Mouse (Mus musculus) myocyte (in vitro differentiated cells): ENCODE data around the gene Sphkap. TPM values are rescaled to one million over a fixed set of nuclear protein-coding genes. Genes with fewer than 3 reads are reported as not detected.

Experiments used
- H3K27me3 ChIP-seq: one replicate; pipeline ENCODE4 v1.6.1; 2011; ENCODE audit not compliant: control insufficient read depth, insufficient read depth, insufficient read length
- H3K36me3 ChIP-seq: one replicate; pipeline ENCODE4 v1.6.1; 2011; ENCODE audit not compliant: control insufficient read depth, insufficient read depth
- H3K4me2 ChIP-seq: one replicate; pipeline ENCODE4 v1.6.1; 2011; ENCODE audit warnings: low read depth, control low read depth
- H3K4me3 ChIP-seq: one replicate; pipeline ENCODE4 v1.5.1; 2011; ENCODE audit warnings: mild to moderate bottlenecking, control low read depth, moderate library complexity
- H3K79me2 ChIP-seq: one replicate; pipeline ENCODE4 v1.6.1; 2011; ENCODE audit not compliant: control insufficient read depth, insufficient read depth
- H3ac ChIP-seq: one replicate; pipeline ENCODE4 v1.6.1; 2011; ENCODE audit not compliant: control insufficient read depth, insufficient read length
- CEBPB ChIP-seq: IDR thresholded peaks from 2 replicates; pipeline ENCODE4 v1.6.1; 2011; ENCODE audit warnings: mild to moderate bottlenecking, moderate library complexity; ENCODE audit not compliant: poor library complexity, insufficient read depth, severe bottlenecking
- E2F4 ChIP-seq: IDR thresholded peaks from one replicate; pipeline ENCODE4 v1.6.1; 2011; ENCODE audit warnings: mild to moderate bottlenecking, control low read depth, moderate library complexity; ENCODE audit not compliant: insufficient read depth
- MAX ChIP-seq: IDR thresholded peaks from one replicate; pipeline ENCODE4 v1.6.1; 2011; ENCODE audit warnings: low read depth, mild to moderate bottlenecking, control low read depth
- MYOD1 ChIP-seq, 3 experiments: IDR thresholded peaks; one replicate each; pipeline ENCODE4 v1.6.1; 2011; ENCODE audit warnings: control low read depth in 2 of 3, low read depth in 2 of 3, mild to moderate bottlenecking in 2 of 3, moderate library complexity in 1 of 3; ENCODE audit not compliant: insufficient read length in 2 of 3, control insufficient read depth in 1 of 3
- MYOG ChIP-seq, 3 experiments: IDR thresholded peaks; one replicate each; pipeline ENCODE4 v1.6.1; 2011; ENCODE audit warnings: control low read depth in 2 of 3, low read depth in 2 of 3, mild to moderate bottlenecking in 2 of 3; ENCODE audit not compliant: insufficient read length in 2 of 3, control insufficient read depth in 1 of 3, insufficient read depth in 1 of 3
- POLR2A ChIP-seq: IDR thresholded peaks from one replicate; pipeline ENCODE4 v1.6.1; 2011; ENCODE audit warnings: low read depth, mild to moderate bottlenecking, control low read depth, moderate library complexity; ENCODE audit not compliant: insufficient read length
- POLR2AphosphoS2 ChIP-seq: IDR thresholded peaks from one replicate; pipeline ENCODE4 v1.6.1; 2011; ENCODE audit warnings: low read depth, control low read depth; ENCODE audit not compliant: insufficient read length
- REST ChIP-seq: IDR thresholded peaks from one replicate; pipeline ENCODE4 v1.6.1; 2011; ENCODE audit warnings: mild to moderate bottlenecking, control low read depth, moderate library complexity; ENCODE audit not compliant: insufficient read depth, insufficient read length
- SRF ChIP-seq: IDR thresholded peaks from one replicate; pipeline ENCODE4 v1.6.1; 2011; ENCODE audit warnings: low read depth; ENCODE audit not compliant: control insufficient read depth, insufficient read length
- TCF12 ChIP-seq: IDR thresholded peaks from one replicate; pipeline ENCODE4 v1.6.1; 2011; ENCODE audit warnings: mild to moderate bottlenecking, control low read depth; ENCODE audit not compliant: poor library complexity, insufficient read depth, severe bottlenecking
- TCF3 ChIP-seq: IDR thresholded peaks from one replicate; pipeline ENCODE4 v1.6.1; 2011; ENCODE audit warnings: low read depth, control low read depth; ENCODE audit not compliant: insufficient read length
- USF1 ChIP-seq: IDR thresholded peaks from one replicate; pipeline ENCODE4 v1.6.1; 2011; ENCODE audit warnings: low read depth, mild to moderate bottlenecking, control low read depth, moderate library complexity
- polyA plus RNA-seq: library from polyadenylated mRNA; unstranded; fragments of >200 nt; fragmentation: generic; extraction: Trizol; gene quantifications from one replicate; pipeline ENCODE4 v1.2.1, GENCODE M21; 2012; ENCODE audit warnings: missing spikeins

Sphkap gene
- polyA plus RNA-seq, 1 experiment = not detected

- H3K4me3 ChIP-seq = no peak overlapping the region
- H3ac ChIP-seq = no peak overlapping the region
Measured at GRCm38 (mm10) chr1:83389419-83389818, 18.6 kb downstream of the Sphkap start.

DNA sequence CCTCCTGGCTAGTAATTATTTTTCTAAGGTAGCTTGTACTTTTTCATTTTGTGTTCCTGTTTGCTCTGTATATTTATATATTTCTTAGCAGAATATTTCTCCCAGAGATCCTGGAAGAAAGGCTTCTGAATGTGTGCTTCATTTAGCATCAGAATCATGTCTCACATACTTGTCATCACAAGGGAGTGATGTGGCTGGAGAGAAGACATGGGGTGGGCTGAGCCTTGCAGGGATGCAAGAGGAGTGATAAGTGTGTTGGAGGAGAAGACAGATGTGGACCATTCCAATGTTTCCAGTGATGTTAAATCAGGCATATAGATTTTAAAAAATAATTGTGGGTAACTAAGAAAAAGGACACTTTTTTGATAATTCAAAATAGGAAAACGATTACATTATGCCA, 30.6 kb downstream of the Sphkap start:
- no peaks in the 10 kb centered on the region for H3K79me2 ChIP-seq

More at GRCm38 (mm10) chr1:83389419-83389818, 18.6 kb downstream of the Sphkap start:
- no peak overlapping the region for H3K4me2 ChIP-seq
- H3K27me3 ChIP-seq = no peaks in the 10 kb centered on the region
- H3K79me2 ChIP-seq = no peaks in the 10 kb centered on the region
- TF ChIP-seq USF1 (no peak), MYOD1 (IDR thresholded peaks at IDR 0.05; ENCODE audit: control insufficient read depth in 1 of 3, insufficient read length in 2 of 3, low read depth in 2 of 3) (no peak), MYOG (IDR thresholded peaks at IDR 0.05; ENCODE audit: control insufficient read depth in 1 of 3, insufficient read depth in 1 of 3, insufficient read length in 2 of 3, low read depth in 2 of 3) (no peak), SRF (no peak), E2F4 (no peak), MAX (no peak), REST (no peak), TCF12 (no peak), POLR2A (no peak), CEBPB (no peak), TCF3 (no peak), POLR2AphosphoS2 (no peak)
- H3K36me3 ChIP-seq = no peaks in the 10 kb centered on the region

GRCm38 (mm10) chr1:83366456-83366855, 41.5 kb downstream of the Sphkap start:
- Histone ChIP-seq H3ac (no peak overlapping the region), H3K27me3 (no peaks in the 10 kb centered on the region), H3K4me3 (no peak overlapping the region), H3K4me2 (no peak overlapping the region), H3K36me3 (no peaks in the 10 kb centered on the region), H3K79me2 (no peaks in the 10 kb centered on the region)
- TF ChIP-seq POLR2A (no peak), E2F4 (no peak)

More for the DNA sequence above, 30.6 kb downstream of the Sphkap start:
- Histone ChIP-seq H3ac (no peak overlapping the region), H3K36me3 (no peaks in the 10 kb centered on the region), H3K4me3 (no peak overlapping the region), H3K27me3 (no peaks in the 10 kb centered on the region), H3K4me2 (no peak overlapping the region)
- no peak for TF ChIP-seq POLR2AphosphoS2
- no peak for TF ChIP-seq MYOD1 (IDR thresholded peaks at IDR 0.05; ENCODE audit: control insufficient read depth in 1 of 3, insufficient read length in 2 of 3, low read depth in 2 of 3)

- TF ChIP-seq TCF3 (no peak), MYOG (IDR thresholded peaks at IDR 0.05; ENCODE audit: control insufficient read depth in 1 of 3, insufficient read depth in 1 of 3, insufficient read length in 2 of 3, low read depth in 2 of 3) (no peak), SRF (no peak), E2F4 (no peak), POLR2AphosphoS2 (no peak), USF1 (no peak), CEBPB (no peak), TCF12 (no peak), MYOD1 (IDR thresholded peaks at IDR 0.05; ENCODE audit: control insufficient read depth in 1 of 3, insufficient read length in 2 of 3, low read depth in 2 of 3) (no peak), POLR2A (no peak), MAX (no peak), REST (no peak)
- no peak overlapping the region for H3K4me2 ChIP-seq
- H3K79me2 ChIP-seq = no peaks in the 10 kb centered on the region
- no peaks in the 10 kb centered on the region for H3K27me3 ChIP-seq
- H3ac ChIP-seq = no peak overlapping the region
- no peak overlapping the region for H3K4me3 ChIP-seq
- no peaks in the 10 kb centered on the region for H3K36me3 ChIP-seq
Measured at GRCm38 (mm10) chr1:83362168-83362567, 45.8 kb downstream of the Sphkap start.

DNA sequence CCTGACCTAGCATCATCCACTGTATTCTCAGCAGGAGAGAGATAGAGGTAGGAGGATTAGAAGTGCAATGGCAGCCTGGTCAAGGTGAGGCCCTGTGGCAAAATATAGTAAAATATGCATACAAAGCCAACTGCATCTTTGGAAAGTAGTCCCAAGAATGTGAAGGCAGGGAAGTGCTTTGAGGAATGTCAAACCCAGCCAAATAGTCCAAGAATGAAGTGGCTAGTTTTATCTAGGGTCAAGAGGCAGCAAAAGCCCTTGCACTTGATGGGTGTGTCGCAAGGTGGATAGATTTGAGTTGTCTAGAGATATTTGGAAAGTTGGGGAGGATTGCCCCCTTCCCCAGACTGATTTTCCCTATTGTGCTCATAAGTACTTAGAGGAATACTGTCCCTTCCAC, 61.5 kb downstream of the Sphkap start:
- Histone ChIP-seq H3K27me3 (no peaks in the 10 kb centered on the region), H3K4me3 (no peak overlapping the region), H3K36me3 (no peaks in the 10 kb centered on the region), H3ac (no peak overlapping the region), H3K4me2 (no peak overlapping the region), H3K79me2 (no peaks in the 10 kb centered on the region)
- TF ChIP-seq POLR2A (no peak), MYOD1 (IDR thresholded peaks at IDR 0.05; ENCODE audit: control insufficient read depth in 1 of 3, insufficient read length in 2 of 3, low read depth in 2 of 3) (no peak), MYOG (IDR thresholded peaks at IDR 0.05; ENCODE audit: control insufficient read depth in 1 of 3, insufficient read depth in 1 of 3, insufficient read length in 2 of 3, low read depth in 2 of 3) (no peak), TCF12 (no peak)

GRCm38 (mm10) chr1:83345572-83345971, 62.4 kb downstream of the Sphkap start:
- H3ac ChIP-seq = no peak overlapping the region
- H3K27me3 ChIP-seq = no peaks in the 10 kb centered on the region
- no peak for TF ChIP-seq E2F4
- no peak for TF ChIP-seq MAX
- no peak for TF ChIP-seq CEBPB
- no peak for TF ChIP-seq MYOD1 (IDR thresholded peaks at IDR 0.05; ENCODE audit: control insufficient read depth in 1 of 3, insufficient read length in 2 of 3, low read depth in 2 of 3)
- no peak for TF ChIP-seq MYOG (IDR thresholded peaks at IDR 0.05; ENCODE audit: control insufficient read depth in 1 of 3, insufficient read depth in 1 of 3, insufficient read length in 2 of 3, low read depth in 2 of 3)
- no peak for TF ChIP-seq USF1
- TF ChIP-seq REST = no peak
- no peak for TF ChIP-seq POLR2A
- no peak overlapping the region for H3K4me3 ChIP-seq
- H3K4me2 ChIP-seq = no peak overlapping the region
- no peaks in the 10 kb centered on the region for H3K79me2 ChIP-seq
- H3K36me3 ChIP-seq = no peaks in the 10 kb centered on the region
